Mouse (Mus musculus) embryonic facial prominence, embryonic 15.5 days (tissue): ENCODE results near the gene Fgr. TPM values are rescaled to one million over a fixed set of nuclear protein-coding genes. Genes with fewer than 3 reads are reported as not detected.

Experiments used
- ATAC-seq: fragments of 200-750 bp; cut with Nextera tagmentation; 2 replicates; pipeline ENCODE4 v1.8.0; 2017; ENCODE audit warnings: low read depth, moderate TSS enrichment; ENCODE audit not compliant: insufficient number of reproducible peaks, low FRiP score, low TSS enrichment
- H3K27ac ChIP-seq: fragments of 300-500 bp; sonication (generic); replicated peaks from 2 replicates; pipeline ENCODE4 v1.5.1; 2015; ENCODE audit warnings: mild to moderate bottlenecking, inconsistent platforms
- H3K27me3 ChIP-seq: fragments of 300-500 bp; sonication (generic); 2 replicates; pipeline ENCODE4 v1.6.1; 2015; ENCODE audit warnings: inconsistent platforms
- H3K36me3 ChIP-seq: fragments of 300-500 bp; sonication (generic); 2 replicates; pipeline ENCODE4 v1.6.1; 2015; ENCODE audit warnings: mild to moderate bottlenecking, inconsistent platforms
- H3K4me1 ChIP-seq: fragments of 300-500 bp; sonication (generic); 2 replicates; pipeline ENCODE4 v1.6.1; 2015; ENCODE audit warnings: inconsistent platforms
- H3K4me2 ChIP-seq: fragments of 300-500 bp; sonication (generic); replicated peaks from 2 replicates; pipeline ENCODE4 v1.6.1; 2015; ENCODE audit warnings: mild to moderate bottlenecking, inconsistent platforms
- H3K4me3 ChIP-seq: fragments of 300-500 bp; sonication (generic); replicated peaks from 2 replicates; pipeline ENCODE4 v1.5.1; 2015; ENCODE audit warnings: mild to moderate bottlenecking, inconsistent platforms
- H3K9ac ChIP-seq: fragments of 300-500 bp; sonication (generic); 2 replicates; pipeline ENCODE4 v1.6.1; 2015; ENCODE audit warnings: inconsistent platforms
- H3K9me3 ChIP-seq: fragments of 300-500 bp; sonication (generic); replicated peaks from 2 replicates; pipeline ENCODE4 v1.6.1; 2016; ENCODE audit warnings: inconsistent platforms
- WGBS: fragments of 180-500 bp; shearing (Covaris S2); methylation state at CpG from one replicate; pipeline ENCODE4 v1.1.7; 2015; 5-methylcytosine and 5-hydroxymethylcytosine counted together
- polyA plus RNA-seq: library from polyadenylated mRNA; unstranded; fragments of >200 nt; fragmentation: Nextera tagmentation; extraction: Ambion mirVana; gene quantifications from 2 replicates; pipeline ENCODE4 v1.2.1, GENCODE M21; 2015

The Fgr gene
- polyA plus RNA-seq, 1 experiment from 2014 or later = 0.65 TPM

DNA sequence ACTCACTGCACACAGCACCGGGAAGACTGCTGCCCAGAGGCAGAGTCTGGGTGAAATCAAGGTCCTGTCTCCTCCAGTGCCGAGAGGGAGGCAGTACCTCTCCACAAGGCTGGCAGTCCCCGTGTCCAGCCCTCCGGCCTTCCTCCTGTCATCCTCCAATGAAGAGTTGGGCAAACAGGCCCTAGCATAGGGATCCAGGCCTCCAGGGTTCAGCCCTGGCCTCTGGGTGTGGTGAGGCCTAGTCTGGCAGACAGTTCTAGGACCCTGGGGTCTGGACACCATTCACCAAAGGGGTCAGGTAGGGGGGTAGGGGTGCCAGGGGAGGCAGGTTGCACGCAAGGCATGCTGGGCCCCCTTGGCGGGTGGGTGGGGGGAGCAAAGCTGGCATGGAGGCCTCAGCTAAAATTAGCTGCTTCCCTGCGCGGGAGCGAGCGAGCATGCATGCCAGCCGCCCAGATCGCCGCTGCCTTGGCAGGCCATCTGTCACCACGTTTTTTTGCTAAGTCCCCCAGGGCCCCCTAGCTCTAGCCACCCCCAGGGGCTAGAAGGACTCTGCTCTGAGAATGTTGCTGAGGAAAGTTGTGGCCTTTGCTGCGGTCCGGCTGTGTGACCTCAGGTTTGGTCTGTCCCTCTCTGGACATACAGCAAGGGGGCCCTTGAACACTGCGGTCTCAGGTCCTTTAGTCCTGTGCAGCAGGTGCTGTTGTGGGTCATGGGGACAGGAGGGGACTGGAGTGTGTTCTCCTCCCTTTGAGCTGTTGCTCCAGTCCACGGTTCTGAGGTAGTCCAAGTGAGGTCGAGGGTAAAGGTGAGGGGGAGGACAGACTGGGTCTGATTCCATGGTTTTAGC is 75.4 kb downstream of the Fgr start:
- H3K9ac ChIP-seq = no peak overlapping the region
- ATAC-seq = no peak; the same call in 1 of the 2 replicates
- WGBS = 34% methylated on average over 19 of the region's 19 CpGs
- peaks cover 9% of the 10 kb centered on the region; the same call in 1 of the 2 replicates for H3K36me3 ChIP-seq
- H3K27ac ChIP-seq = peak overlapping the region; percentile 92
- no peaks in the 10 kb centered on the region for H3K9me3 ChIP-seq
- no peak overlapping the region for H3K4me3 ChIP-seq
- peak overlapping the region; percentile 19; the same call in 1 of the 2 replicates for H3K4me2 ChIP-seq
- no peaks in the 10 kb centered on the region for H3K27me3 ChIP-seq
- peaks cover 100% of the 10 kb centered on the region for H3K4me1 ChIP-seq

DNA sequence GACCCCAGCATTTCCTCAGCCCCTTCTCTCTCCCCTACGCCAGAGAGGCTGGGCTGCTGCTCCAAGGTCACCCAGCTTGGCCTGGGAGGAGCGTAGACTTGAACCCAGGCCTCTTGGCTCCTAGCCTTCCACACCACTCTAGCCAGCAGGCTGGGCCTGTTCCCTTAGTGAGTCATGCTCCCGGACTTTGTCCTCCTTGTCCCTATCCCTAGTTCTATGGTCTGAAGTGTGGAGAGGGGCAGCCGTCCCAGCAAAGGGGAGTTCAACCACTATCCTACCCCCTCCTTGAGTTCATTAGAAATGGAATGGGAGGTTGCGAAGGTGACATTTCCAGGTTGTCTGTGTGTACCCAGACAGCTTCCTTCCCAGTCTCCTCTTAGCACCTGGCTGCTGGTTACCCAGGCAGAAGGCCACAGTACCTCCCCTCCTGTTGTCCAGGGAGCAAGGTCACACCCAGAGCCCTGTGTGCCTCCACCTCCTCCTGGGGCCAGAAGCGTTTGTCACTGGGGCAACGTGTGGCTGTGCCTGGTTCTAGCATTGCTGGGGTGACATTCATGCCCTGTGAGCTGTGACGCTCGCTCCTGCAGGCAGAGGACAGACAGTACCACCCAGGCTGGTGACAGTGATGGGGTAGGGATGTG is 76.4 kb downstream of the Fgr start:
- Histone ChIP-seq H3K4me1 (peaks cover 100% of the 10 kb centered on the region), H3K4me3 (no peak overlapping the region), H3K36me3 (peaks cover 15% of the 10 kb centered on the region; the same call in 1 of the 2 replicates), H3K9ac (no peak overlapping the region), H3K9me3 (no peaks in the 10 kb centered on the region), H3K4me2 (no peak overlapping the region), H3K27ac (peak overlapping the region; percentile 92), H3K27me3 (no peaks in the 10 kb centered on the region)
- ATAC-seq = no peak
- WGBS = 64% methylated on average over 9 of the region's 9 CpGs

DNA sequence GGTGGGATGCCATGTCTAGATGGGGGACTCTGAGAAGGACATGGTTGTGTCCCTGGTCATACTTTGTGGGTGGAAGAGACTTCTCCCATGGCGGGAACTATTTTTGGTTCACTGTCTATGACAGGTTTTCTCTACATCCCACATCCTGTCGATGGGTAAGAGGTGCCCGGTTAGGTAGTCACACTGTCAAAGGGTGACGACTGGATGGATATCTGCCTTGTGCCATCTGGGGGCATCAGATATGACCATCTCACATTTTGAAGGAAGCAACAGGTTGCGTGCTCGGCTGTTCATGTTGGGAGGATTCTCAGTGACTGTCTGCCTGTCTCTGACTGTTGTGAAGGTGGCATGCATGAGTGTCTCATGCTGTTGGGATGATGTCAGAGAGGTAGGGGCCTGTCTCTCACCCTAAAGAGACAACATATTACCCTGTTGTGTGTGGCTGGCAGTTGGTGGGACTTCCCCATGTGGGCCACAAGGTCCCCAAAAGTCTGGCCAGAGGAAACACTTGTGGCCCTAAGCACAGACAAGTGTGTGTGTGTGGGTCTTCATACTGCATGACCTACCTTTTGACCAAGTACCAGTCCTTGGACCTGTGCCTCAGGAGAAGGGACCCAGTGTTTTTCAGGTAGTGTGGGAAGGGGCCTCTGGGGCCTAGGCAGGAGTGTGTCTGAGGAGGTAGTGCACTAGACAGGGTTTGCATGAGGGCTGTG is 77.1 kb downstream of the Fgr start:
- no peak for ATAC-seq
- Histone ChIP-seq H3K27me3 (no peaks in the 10 kb centered on the region), H3K9me3 (no peaks in the 10 kb centered on the region), H3K4me1 (peaks cover 100% of the 10 kb centered on the region), H3K4me3 (no peak overlapping the region), H3K27ac (peak overlapping the region; percentile 92), H3K36me3 (peaks cover 15% of the 10 kb centered on the region; the same call in 1 of the 2 replicates), H3K9ac (no peak overlapping the region), H3K4me2 (peak overlapping the region; percentile 40)
- WGBS = 76% methylated on average over 6 of the region's 6 CpGs

DNA sequence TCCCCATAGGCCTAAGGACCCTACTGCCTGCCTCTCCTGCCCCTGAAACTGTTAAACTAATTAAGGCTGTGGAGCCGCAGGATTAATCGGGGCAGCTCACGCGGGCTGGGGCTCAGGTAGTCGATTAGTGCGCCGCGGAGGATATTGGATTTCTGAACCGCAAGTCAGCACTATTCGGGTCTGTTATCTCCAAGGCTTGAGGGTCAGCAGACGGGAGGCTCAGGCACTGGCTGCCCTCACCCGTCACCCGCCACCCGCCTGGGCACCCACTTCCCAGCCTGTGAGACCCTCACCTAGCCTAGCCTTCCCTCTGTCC is 77.6 kb downstream of the Fgr start:
- H3K27ac ChIP-seq = peak overlapping the region; percentile 92
- H3K4me2 ChIP-seq = peak overlapping the region; percentile 40
- no peaks in the 10 kb centered on the region for H3K27me3 ChIP-seq
- H3K4me1 ChIP-seq = peaks cover 100% of the 10 kb centered on the region
- peaks cover 15% of the 10 kb centered on the region; the same call in 1 of the 2 replicates for H3K36me3 ChIP-seq
- WGBS = 21% methylated on average over 14 of the region's 14 CpGs
- H3K4me3 ChIP-seq = 0 out of 2 replicates have a peak overlapping the region, but pooled peaks have one; percentile 15
- H3K9me3 ChIP-seq = no peaks in the 10 kb centered on the region
- ATAC-seq = no peak
- peak overlapping the region; percentile 15; the same call in 1 of the 2 replicates for H3K9ac ChIP-seq

Other genes starting within 250 kb of the Fgr start
- 5.7 and 6.6 TPM in 2 replicates for gene Xkr8, start 241.5 kb upstream of the Fgr start, polyA plus RNA-seq
- gene Smpdl3b, start 216.8 kb upstream of the Fgr start, polyA plus RNA-seq = 5.7 and 6.6 TPM in 2 replicates
- gene Rpa2, start 205.8 kb upstream of the Fgr start, polyA plus RNA-seq = 94.7 and 95.3 TPM in 2 replicates
- 1.4 and 2.2 TPM in 2 replicates for gene Themis2, start 177.7 kb upstream of the Fgr start, polyA plus RNA-seq
- 51.3 and 55.2 TPM in 2 replicates for gene Ppp1r8, start 130.9 kb upstream of the Fgr start, polyA plus RNA-seq
- 59.4 and 61.4 TPM in 2 replicates for gene Stx12, start 89.6 kb upstream of the Fgr start, polyA plus RNA-seq
- gene Fam76a, start 51.5 kb upstream of the Fgr start, polyA plus RNA-seq = 47.3 and 47.9 TPM in 2 replicates
- gene Ahdc1, start 37.2 kb downstream of the Fgr start, polyA plus RNA-seq = 13.2 and 13.9 TPM in 2 replicates
- 116 and 118 TPM in 2 replicates for gene Wasf2, start 156.4 kb downstream of the Fgr start, polyA plus RNA-seq
- gene Cd164l2, start 238.0 kb downstream of the Fgr start, polyA plus RNA-seq = 8.8 and 9.3 TPM in 2 replicates
- 0.07 and 0.24 TPM in 2 replicates for gene Gpr3, start 238.4 kb downstream of the Fgr start, polyA plus RNA-seq